Mouse (Mus musculus) hindbrain, embryonic 10.5 days (tissue): ENCODE data around the gene Knl1. TPM values are rescaled to one million over a fixed set of nuclear protein-coding genes. Genes with fewer than 3 reads are reported as not detected.

Source experiments
- DNase-seq: peaks from one replicate; pipeline ENCODE4 v3.0.0-alpha.2; 2017; ENCODE audit warnings: low spot score
- H3K27ac ChIP-seq: fragments of 300-500 bp; sonication (generic); 2 replicates; pipeline ENCODE4 v1.5.1; 2016; ENCODE audit warnings: mild to moderate bottlenecking, moderate library complexity
- H3K27me3 ChIP-seq: fragments of 300-500 bp; sonication (generic); 2 replicates; pipeline ENCODE4 v1.6.1; 2016; ENCODE audit warnings: mild to moderate bottlenecking; ENCODE audit not compliant: poor library complexity, insufficient read depth, severe bottlenecking
- H3K36me3 ChIP-seq: fragments of 300-500 bp; sonication (generic); 2 replicates; pipeline ENCODE4 v1.6.1; 2016; ENCODE audit warnings: mild to moderate bottlenecking, moderate library complexity
- H3K4me1 ChIP-seq: fragments of 300-500 bp; sonication (generic); replicated peaks from 2 replicates; pipeline ENCODE4 v1.6.1; 2016; ENCODE audit warnings: mild to moderate bottlenecking
- H3K4me3 ChIP-seq: fragments of 300-500 bp; sonication (generic); 2 replicates; pipeline ENCODE4 v1.5.1; 2016; ENCODE audit warnings: mild to moderate bottlenecking, moderate library complexity
- H3K9me3 ChIP-seq: fragments of 300-500 bp; sonication (generic); 2 replicates; pipeline ENCODE4 v1.6.1; 2016; ENCODE audit warnings: mild to moderate bottlenecking, moderate library complexity
- WGBS: fragments of 180-500 bp; shearing (Covaris S2); methylation state at CpG from one replicate; pipeline ENCODE4 v1.1.7; 2016; 5-methylcytosine and 5-hydroxymethylcytosine counted together
- polyA plus RNA-seq: library from polyadenylated mRNA; unstranded; fragments of >200 nt; fragmentation: Nextera tagmentation; extraction: Ambion mirVana; gene quantifications from 2 replicates; pipeline ENCODE4 v1.2.1, GENCODE M21; 2016

Knl1 gene
- polyA plus RNA-seq, 1 experiment from 2014 or later: 39.9 TPM

DNA sequence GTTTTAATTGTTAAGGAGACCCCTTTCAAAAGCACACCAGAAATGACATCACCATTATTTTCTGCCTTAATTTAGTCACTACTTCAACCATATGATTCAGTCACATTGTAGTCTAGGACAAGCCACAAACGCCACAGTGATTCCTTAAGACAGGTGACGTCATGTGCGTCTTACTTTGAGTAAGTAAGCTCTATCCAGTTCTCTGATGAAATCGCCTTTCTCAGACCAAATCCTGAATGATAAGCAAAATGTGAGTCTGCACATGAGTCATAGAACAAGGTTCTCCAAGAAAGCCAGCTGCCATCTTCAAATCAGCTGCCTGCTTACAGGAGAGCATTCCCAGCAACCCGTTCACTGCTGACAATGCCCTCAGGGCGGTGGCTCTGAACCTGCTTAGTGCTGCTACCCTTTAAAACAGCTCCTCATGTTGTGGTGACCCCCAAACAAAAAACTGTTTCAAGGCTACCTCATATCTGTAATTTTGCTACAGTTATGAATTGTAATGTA lies 23.7 kb upstream of the Knl1 start:
- Histone ChIP-seq H3K27ac (no peak overlapping the region), H3K4me1 (peaks cover 17% of the 10 kb centered on the region), H3K27me3 (no peaks in the 10 kb centered on the region), H3K9me3 (no peaks in the 10 kb centered on the region), H3K36me3 (peaks cover 80% of the 10 kb centered on the region), H3K4me3 (no peak overlapping the region)
- 95% methylated on average over 6 of the region's 6 CpGs for WGBS
- no peak for DNase-seq

DNA sequence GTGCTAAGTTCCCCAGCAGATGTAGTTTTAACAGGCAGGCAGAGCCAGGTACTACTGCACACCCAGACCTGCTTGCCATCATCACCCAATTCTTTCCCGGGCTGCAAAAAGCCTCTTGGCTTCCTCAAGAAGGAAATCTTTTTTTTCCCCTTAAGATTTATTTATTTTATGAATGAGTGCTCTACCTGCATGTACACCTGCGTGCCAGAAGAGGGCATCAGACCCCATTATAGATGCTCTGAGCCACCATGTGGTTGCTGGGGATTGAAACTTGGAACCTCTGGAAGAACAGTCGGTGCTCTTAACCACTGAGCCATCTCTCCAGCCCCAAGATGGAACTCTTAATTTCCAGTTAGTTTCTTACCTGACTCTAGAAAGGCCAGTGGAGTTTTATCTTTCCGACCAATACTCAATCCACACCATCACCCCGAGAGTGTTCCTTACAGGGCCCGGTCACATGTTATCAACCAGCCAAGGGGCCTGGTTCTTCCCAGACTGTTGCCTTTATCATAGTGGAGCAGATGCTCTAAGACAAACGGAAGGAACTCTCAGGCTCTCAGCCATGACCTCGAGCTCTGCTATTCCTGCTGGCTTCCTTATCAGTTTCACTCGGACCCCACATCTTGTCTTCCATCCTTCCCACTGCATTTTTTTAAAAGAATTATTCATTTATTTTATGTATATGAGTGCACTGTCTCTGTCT lies 22.2 kb upstream of the Knl1 start:
- Histone ChIP-seq H3K27ac (no peak overlapping the region), H3K36me3 (peaks cover 69% of the 10 kb centered on the region), H3K4me3 (no peak overlapping the region), H3K4me1 (peaks cover 15% of the 10 kb centered on the region), H3K9me3 (no peaks in the 10 kb centered on the region), H3K27me3 (no peaks in the 10 kb centered on the region)
- no peak for DNase-seq
- WGBS: 78% methylated on average over 9 of the region's 9 CpGs

DNA sequence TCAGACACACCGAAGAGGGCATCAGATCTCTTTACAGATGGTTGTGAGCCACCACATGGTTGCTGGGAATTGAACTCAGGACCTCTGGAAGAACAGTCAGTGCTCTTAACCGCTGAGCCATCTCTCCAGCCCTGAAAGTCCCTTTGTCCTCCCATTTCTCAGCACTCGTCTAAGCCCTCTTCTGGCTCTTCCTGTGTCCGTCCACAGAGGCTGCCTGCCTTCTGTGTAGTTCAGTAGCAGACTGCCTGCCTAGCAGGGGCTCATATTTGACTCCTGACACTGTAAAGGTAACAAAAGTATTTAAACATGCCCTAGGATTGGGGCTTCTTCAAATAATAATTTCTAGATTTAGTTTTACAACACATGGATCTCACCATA lies 21.7 kb upstream of the Knl1 start:
- no peaks in the 10 kb centered on the region for H3K9me3 ChIP-seq
- H3K4me1 ChIP-seq: peaks cover 17% of the 10 kb centered on the region
- H3K27ac ChIP-seq: no peak overlapping the region
- WGBS: 79% methylated on average over 4 of the region's 4 CpGs
- no peak for DNase-seq
- no peak overlapping the region for H3K4me3 ChIP-seq
- no peaks in the 10 kb centered on the region for H3K27me3 ChIP-seq
- H3K36me3 ChIP-seq: peaks cover 65% of the 10 kb centered on the region

DNA sequence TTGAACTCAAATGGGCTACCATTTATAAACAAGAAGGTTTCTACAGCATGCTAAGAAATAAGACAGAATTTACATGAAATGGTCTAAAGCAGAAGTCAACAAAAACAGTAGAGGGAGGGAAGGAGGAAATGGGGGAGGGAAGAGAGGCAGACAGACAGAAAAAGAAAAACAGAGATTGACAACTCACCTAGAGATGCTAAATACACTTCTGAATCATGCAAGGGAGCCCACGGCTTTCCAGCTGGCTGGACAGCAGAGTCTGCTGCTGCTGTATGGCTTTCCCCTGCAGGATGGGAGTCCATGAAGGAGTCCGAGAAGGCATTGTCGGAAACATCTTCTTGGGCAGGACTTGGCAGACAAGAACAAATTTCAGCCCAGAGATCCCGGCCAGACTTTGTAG lies 20.0 kb upstream of the Knl1 start:
- no peak for DNase-seq
- H3K4me3 ChIP-seq: no peak overlapping the region
- peaks cover 17% of the 10 kb centered on the region for H3K4me1 ChIP-seq
- no peak overlapping the region for H3K27ac ChIP-seq
- WGBS: 92% methylated on average over 4 of the region's 4 CpGs
- no peaks in the 10 kb centered on the region for H3K27me3 ChIP-seq
- no peaks in the 10 kb centered on the region for H3K9me3 ChIP-seq
- peaks cover 48% of the 10 kb centered on the region for H3K36me3 ChIP-seq

DNA sequence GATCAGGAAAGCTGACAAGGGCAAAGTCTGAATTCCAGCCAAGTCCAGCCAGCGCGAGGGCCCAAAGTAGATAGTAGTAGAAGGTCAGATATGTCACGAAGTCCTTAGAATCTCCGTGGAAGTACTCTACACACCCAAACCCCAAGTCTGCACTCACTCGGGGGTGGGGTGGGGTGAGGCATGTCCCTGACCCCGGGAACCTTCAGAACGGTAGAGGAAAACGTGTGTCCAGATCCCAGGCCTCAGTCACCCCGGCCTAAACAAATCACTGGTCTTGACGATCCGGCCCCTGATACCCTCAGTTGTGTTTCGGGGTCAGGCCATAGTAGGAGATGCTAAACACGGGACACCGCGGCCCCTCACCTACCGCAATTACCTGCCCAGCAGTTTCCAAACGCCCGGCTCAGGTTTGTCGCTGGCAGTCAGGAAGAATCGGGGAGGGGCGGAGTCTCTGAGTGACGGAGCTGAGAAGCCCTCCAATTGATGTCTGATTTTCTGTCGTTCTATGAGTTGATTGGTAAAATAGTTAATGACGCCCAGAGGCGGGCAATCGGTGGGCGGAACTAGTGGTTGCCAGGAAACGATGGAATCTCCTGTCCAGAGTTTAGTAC lies 17.9 kb upstream of the Knl1 start, which contains the start of gene Ccdc32:
Gene Ccdc32 (minus strand): TSS at position 453 of the 611 bp plus-strand sequence.
- DNase-seq: peak; percentile 94
- Histone ChIP-seq H3K4me1 (peaks cover 17% of the 10 kb centered on the region), H3K27ac (peak within 1 kb of the TSS; percentile 79), H3K4me3 (peak within 1 kb of the TSS; percentile 82), H3K9me3 (no peaks in the 10 kb centered on the region), H3K36me3 (peaks cover 27% of the 10 kb centered on the region; the same call in 1 of the 2 replicates), H3K27me3 (no peaks in the 10 kb centered on the region; the same call in 1 of the 2 replicates)
- under 1% methylated on average over 28 of the region's 28 CpGs for WGBS

DNA sequence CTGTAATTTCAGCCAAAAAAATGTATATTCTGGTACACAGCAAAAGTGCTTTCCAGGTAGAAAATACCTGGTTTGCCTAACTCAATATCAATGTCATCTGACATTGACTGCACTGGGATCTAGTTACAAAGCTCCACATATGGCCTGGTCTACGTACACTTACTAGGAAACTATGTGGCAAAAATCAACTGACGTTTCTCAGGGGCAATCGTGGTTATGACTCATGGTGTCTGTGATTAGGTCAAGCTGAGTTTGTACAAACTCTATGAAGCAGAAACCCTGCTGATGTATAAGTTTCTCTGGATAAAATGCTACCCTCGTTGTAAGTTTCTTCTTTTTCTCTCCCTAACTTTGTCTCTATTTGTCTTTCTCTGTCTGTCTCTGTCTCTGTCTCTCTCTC lies 14.7 kb upstream of the Knl1 start:
- H3K36me3 ChIP-seq: peaks cover 6% of the 10 kb centered on the region
- H3K4me3 ChIP-seq: no peak overlapping the region
- H3K27me3 ChIP-seq: no peaks in the 10 kb centered on the region; the same call in 1 of the 2 replicates
- no peaks in the 10 kb centered on the region for H3K9me3 ChIP-seq
- no peak for DNase-seq
- 72% methylated on average over 4 of the region's 4 CpGs for WGBS
- peaks cover 30% of the 10 kb centered on the region for H3K4me1 ChIP-seq
- H3K27ac ChIP-seq: no peak overlapping the region

DNA sequence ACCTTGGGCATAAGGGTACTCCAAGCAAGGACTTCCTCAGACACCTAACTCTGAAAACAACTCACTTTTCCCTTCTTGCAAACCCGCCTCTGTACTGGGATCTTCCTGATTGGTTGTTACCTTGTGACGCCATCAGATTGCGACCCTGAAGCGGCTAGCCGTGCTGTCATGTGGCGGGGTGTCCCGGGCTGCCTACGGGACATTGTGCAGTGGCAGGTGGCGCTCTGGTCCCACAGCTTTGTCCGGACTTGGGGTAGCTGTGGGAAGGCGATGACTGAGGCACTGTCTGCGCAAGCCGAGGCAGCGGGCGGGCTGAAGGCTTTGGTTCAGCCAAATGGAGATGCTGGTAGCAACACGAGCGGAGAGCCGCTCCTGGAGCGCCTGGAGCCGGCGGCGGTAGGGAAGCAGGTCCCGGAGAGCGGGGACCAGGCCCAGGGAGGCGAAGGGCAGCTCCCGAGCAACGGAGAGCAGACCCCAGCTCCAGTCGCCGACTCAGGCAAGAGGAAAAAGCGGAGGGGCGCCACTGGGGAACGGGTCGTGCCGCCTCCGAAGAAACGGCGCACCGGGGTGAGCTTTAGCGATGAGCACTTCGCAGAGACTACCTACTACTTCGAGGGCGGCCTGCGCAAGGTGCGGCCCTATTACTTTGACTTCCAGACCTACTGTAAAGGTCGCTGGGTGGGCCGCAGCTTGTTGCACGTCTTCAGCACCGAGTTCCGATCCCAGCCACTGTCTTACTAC lies 12.1 kb upstream of the Knl1 start, which contains the start of gene Rpusd2:
Gene Rpusd2 (plus strand): TSS at position 135 of the 741 bp plus-strand sequence.
- under 1% methylated on average over 49 of the region's 49 CpGs for WGBS
- H3K4me3 ChIP-seq: peak within 1 kb of the TSS; percentile 86
- peak within 1 kb of the TSS; percentile 94 for H3K27ac ChIP-seq
- peaks cover 13% of the 10 kb centered on the region for H3K4me1 ChIP-seq
- H3K36me3 ChIP-seq: peaks cover 33% of the 10 kb centered on the region
- H3K27me3 ChIP-seq: no peaks in the 10 kb centered on the region; the same call in 1 of the 2 replicates
- H3K9me3 ChIP-seq: no peaks in the 10 kb centered on the region
- peak; percentile 96 for DNase-seq

DNA sequence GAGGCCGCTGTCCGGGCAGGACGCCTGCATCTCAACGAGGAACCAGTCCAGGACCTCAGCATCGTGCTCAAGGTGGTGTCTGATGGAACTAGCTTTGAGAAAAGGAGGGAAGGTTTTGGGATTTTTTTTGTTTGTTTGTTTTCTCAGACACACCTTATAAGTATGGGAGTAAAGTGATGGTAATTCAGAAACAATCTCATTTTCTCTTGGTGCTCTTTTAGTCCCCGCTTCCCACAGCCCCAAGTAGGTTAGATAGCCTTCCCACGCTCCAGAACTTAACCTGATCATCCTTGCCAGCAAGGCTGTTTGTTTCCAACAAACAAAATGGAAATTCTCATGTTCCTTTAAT lies 11.5 kb upstream of the Knl1 start:
- DNase-seq: no peak
- WGBS: 8% methylated on average over 7 of the region's 7 CpGs
- peak overlapping the region; percentile 86 for H3K4me3 ChIP-seq
- H3K27me3 ChIP-seq: no peaks in the 10 kb centered on the region; the same call in 1 of the 2 replicates
- peaks cover 13% of the 10 kb centered on the region for H3K4me1 ChIP-seq
- peaks cover 38% of the 10 kb centered on the region for H3K36me3 ChIP-seq
- H3K27ac ChIP-seq: peak overlapping the region; percentile 94
- H3K9me3 ChIP-seq: no peaks in the 10 kb centered on the region

DNA sequence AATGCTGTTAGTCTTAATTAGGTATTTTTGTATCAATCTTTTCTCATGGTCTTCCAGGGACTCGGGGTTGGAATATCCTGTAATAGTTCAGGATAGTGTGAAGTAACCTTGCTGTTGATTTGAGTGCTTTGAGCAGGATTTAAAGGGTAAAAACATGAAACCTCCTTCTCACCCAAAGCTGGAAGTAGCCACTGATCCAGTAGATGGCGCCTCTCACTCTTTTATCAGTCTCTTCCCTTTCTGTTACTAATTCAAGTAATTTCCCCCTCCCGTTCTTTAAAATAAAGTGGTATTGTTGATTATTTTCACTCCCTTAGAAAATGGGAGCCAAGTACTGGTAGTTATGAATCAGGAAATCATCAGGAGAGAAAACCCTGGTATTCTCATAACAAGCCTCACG lies 6.0 kb upstream of the Knl1 start:
- H3K36me3 ChIP-seq: peaks cover 64% of the 10 kb centered on the region
- no peak for DNase-seq
- no peaks in the 10 kb centered on the region for H3K9me3 ChIP-seq
- no peaks in the 10 kb centered on the region for H3K27me3 ChIP-seq
- peaks cover 2% of the 10 kb centered on the region for H3K4me1 ChIP-seq
- no peak overlapping the region for H3K4me3 ChIP-seq
- no peak overlapping the region for H3K27ac ChIP-seq
- WGBS: 61% methylated on average over 4 of the region's 4 CpGs

DNA sequence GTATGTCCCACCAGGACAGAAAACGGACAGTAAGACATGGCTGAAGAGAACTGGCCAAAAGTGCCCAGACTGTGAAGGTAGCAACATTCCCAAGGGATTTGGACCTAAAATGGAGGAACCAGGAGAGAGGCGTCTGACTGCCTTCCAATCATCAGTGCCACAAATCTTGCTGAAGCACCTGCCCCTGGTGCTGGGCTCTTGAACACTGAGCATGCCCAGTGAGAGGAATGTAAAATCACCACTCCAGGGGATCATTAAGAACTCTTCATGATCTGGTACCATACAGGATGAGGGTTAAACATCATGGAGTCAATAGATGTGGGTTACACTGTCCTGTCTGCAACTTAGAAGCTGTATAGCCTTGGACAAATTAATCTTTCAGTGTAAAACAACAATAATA lies 1.8 kb upstream of the Knl1 start:
- H3K9me3 ChIP-seq: no peaks in the 10 kb centered on the region
- WGBS: 77% methylated on average over 2 of the region's 2 CpGs
- peaks cover 28% of the 10 kb centered on the region for H3K36me3 ChIP-seq
- no peak for DNase-seq
- no peak overlapping the region for H3K4me3 ChIP-seq
- no peak overlapping the region for H3K27ac ChIP-seq
- no peaks in the 10 kb centered on the region for H3K27me3 ChIP-seq
- peaks cover 12% of the 10 kb centered on the region for H3K4me1 ChIP-seq

DNA sequence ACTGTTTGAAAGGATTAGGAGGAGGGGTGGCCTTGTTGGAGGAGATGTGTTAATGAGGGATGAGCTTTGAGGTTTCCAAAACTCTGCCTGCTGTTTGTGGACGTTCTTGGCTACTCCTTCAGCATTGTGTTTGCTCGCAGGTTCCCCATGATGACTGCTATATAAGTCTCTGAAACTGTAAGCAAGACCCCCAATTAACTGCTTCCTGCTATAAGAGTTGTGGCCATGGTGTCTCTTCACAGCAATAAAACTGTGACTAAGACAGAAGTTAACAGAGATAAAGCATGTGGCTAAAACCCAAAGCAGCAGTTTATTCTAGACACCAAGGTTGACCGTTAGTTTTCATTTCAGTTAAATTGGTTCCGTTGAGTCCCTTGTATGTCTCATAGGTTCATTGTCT lies 930 bp downstream of the Knl1 start:
- H3K36me3 ChIP-seq: peaks cover 8% of the 10 kb centered on the region; the same call in 1 of the 2 replicates
- H3K9me3 ChIP-seq: no peaks in the 10 kb centered on the region
- WGBS: 25% methylated on average over 4 of the region's 4 CpGs
- peak overlapping the region; percentile 96 for H3K27ac ChIP-seq
- peaks cover 19% of the 10 kb centered on the region for H3K4me1 ChIP-seq
- peak overlapping the region; percentile 73 for H3K4me3 ChIP-seq
- H3K27me3 ChIP-seq: no peaks in the 10 kb centered on the region
- DNase-seq: no peak

DNA sequence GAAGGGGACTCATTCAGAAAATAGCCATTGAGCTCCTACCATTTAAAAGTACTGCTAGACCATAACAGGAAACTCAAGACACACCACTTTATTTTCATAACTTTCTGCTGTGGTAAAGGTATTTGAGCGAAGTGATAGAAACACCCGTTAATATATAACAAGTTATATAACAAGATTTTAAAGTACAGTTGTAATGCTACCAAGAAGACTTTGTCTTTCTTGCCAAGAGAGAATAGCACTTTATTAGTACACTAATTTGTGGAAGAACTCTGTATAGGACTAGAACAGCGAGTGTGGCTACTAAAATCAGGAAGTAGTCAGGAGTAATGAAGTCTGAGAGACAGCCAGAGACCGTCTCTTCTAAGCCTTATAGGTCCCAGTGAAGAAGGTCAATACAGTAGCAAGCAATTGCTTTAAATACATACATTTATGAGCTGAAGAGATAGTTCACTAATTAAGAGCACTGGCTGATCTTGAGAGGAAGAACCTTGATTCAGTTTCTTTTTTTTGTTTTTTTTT lies 3.3 kb downstream of the Knl1 start:
- DNase-seq: no peak
- Histone ChIP-seq H3K4me3 (no peak overlapping the region), H3K27ac (no peak overlapping the region), H3K27me3 (no peaks in the 10 kb centered on the region), H3K9me3 (no peaks in the 10 kb centered on the region), H3K4me1 (peaks cover 19% of the 10 kb centered on the region), H3K36me3 (0 out of 2 replicates have a peak, but pooled peaks cover 6% of the 10 kb centered on the region)
- 93% methylated on average over 4 of the region's 4 CpGs for WGBS
